Mouse (Mus musculus): ENCODE measurements at regions not wholly inside any gene's neighbourhood (a gene's known extent, or its start where the extent isn't known, plus 50 kb on each side); places are given as distances from the start of the nearest gene placed in this dataset.

- no peak for DNase-seq
Measured at GRCm38 (mm10) chr14:25019306-25019905, 439.6 kb upstream of the Zmiz1 start.

- no peak for DNase-seq
Measured at GRCm38 (mm10) chr14:25022523-25023269, 436.3 kb upstream of the Zmiz1 start.

- DNase-seq: no peak
Measured at GRCm38 (mm10) chr14:25023270-25023800, 435.6 kb upstream of the Zmiz1 start.

GRCm38 (mm10) chr14:25025074-25025473, 433.9 kb upstream of the Zmiz1 start:
- no peak for DNase-seq

GRCm38 (mm10) chr14:25027076-25027475, 431.9 kb upstream of the Zmiz1 start:
- no peak for DNase-seq

- no peak for DNase-seq
Measured at GRCm38 (mm10) chr14:25027842-25028241, 431.1 kb upstream of the Zmiz1 start.

GRCm38 (mm10) chr14:25030881-25031280, 428.1 kb upstream of the Zmiz1 start:
- DNase-seq: no peak

GRCm38 (mm10) chr14:25031756-25032680, 427.0 kb upstream of the Zmiz1 start:
- no peak for DNase-seq

- no peak for DNase-seq
Measured at GRCm38 (mm10) chr14:25032899-25033298, 426.1 kb upstream of the Zmiz1 start.

- no peak for DNase-seq
Measured at GRCm38 (mm10) chr14:25042265-25042664, 416.7 kb upstream of the Zmiz1 start.

- no peak for DNase-seq
Measured at GRCm38 (mm10) chr14:25044106-25044505, 414.9 kb upstream of the Zmiz1 start.

- DNase-seq: no peak
Measured at GRCm38 (mm10) chr14:25044867-25045266, 414.1 kb upstream of the Zmiz1 start.

GRCm38 (mm10) chr14:25050674-25051251, 408.2 kb upstream of the Zmiz1 start:
- DNase-seq: no peak

- DNase-seq: no peak
Measured at GRCm38 (mm10) chr14:25052175-25052574, 406.8 kb upstream of the Zmiz1 start.

GRCm38 (mm10) chr14:25059351-25059750, 399.6 kb upstream of the Zmiz1 start:
- DNase-seq: no peak

- DNase-seq: no peak
Measured at GRCm38 (mm10) chr14:25060285-25060684, 398.7 kb upstream of the Zmiz1 start.

- DNase-seq: no peak
Measured at GRCm38 (mm10) chr14:25063090-25063489, 395.9 kb upstream of the Zmiz1 start.

GRCm38 (mm10) chr14:25064190-25064947, 394.6 kb upstream of the Zmiz1 start:
- DNase-seq: no peak

GRCm38 (mm10) chr14:25067435-25067834, 391.6 kb upstream of the Zmiz1 start:
- no peak for DNase-seq

- DNase-seq: no peak
Measured at GRCm38 (mm10) chr14:25068430-25068829, 390.6 kb upstream of the Zmiz1 start.

GRCm38 (mm10) chr14:25073143-25073542, 385.8 kb upstream of the Zmiz1 start:
- no peak for DNase-seq

Measured in right cerebral cortex, postnatal 4 days (tissue).